Mouse (Mus musculus) limb, embryonic 15.5 days (tissue): Measurements from ENCODE around the gene Vps52. TPM values are rescaled to one million over a fixed set of nuclear protein-coding genes. Genes with fewer than 3 reads are reported as not detected.
"Not testable (repeated sequence)": the region's sequence is repeated elsewhere in the genome, so short reads cannot be mapped to it uniquely, and the experiment has no call there.

Source experiments
- ATAC-seq: fragments of 200-750 bp; cut with Nextera tagmentation; 2 replicates; pipeline ENCODE4 v1.8.0; 2017; ENCODE audit warnings: low read depth, moderate TSS enrichment; ENCODE audit not compliant: insufficient number of reproducible peaks, low FRiP score, low TSS enrichment
- H3K27ac ChIP-seq: fragments of 300-500 bp; sonication (generic); 2 replicates; pipeline ENCODE4 v1.5.1; 2015; ENCODE audit warnings: moderate library complexity, mild to moderate bottlenecking, inconsistent platforms
- H3K27me3 ChIP-seq: fragments of 300-500 bp; sonication (generic); 2 replicates; pipeline ENCODE4 v1.6.1; 2015; ENCODE audit warnings: inconsistent platforms
- H3K36me3 ChIP-seq: fragments of 300-500 bp; sonication (generic); 2 replicates; pipeline ENCODE4 v1.6.1; 2015; ENCODE audit warnings: inconsistent platforms
- H3K4me1 ChIP-seq: fragments of 300-500 bp; sonication (generic); 2 replicates; pipeline ENCODE4 v1.6.1; 2015; ENCODE audit warnings: inconsistent platforms
- H3K4me2 ChIP-seq: fragments of 300-500 bp; sonication (generic); 2 replicates; pipeline ENCODE4 v1.6.1; 2015; ENCODE audit warnings: mild to moderate bottlenecking, inconsistent platforms
- H3K4me3 ChIP-seq: fragments of 300-500 bp; sonication (generic); 2 replicates; pipeline ENCODE4 v1.5.1; 2015; ENCODE audit warnings: mild to moderate bottlenecking, inconsistent platforms
- H3K9ac ChIP-seq: fragments of 300-500 bp; sonication (generic); 2 replicates; pipeline ENCODE4 v1.6.1; 2015; ENCODE audit warnings: inconsistent platforms
- H3K9me3 ChIP-seq: fragments of 300-500 bp; sonication (generic); 2 replicates; pipeline ENCODE4 v1.6.1; 2016; ENCODE audit warnings: inconsistent platforms
- whole genome bisulfite sequencing: fragments of 180-500 bp; shearing (Covaris S2); methylation state at CpG from one replicate; pipeline ENCODE4 v1.1.7; 2015; 5-methylcytosine and 5-hydroxymethylcytosine counted together
- polyA plus RNA-seq: library from polyadenylated mRNA; unstranded; fragments of >200 nt; fragmentation: Nextera tagmentation; extraction: Ambion mirVana; gene quantifications from 2 replicates; pipeline ENCODE4 v1.2.1, GENCODE M21; 2015

Vps52 gene
- polyA plus RNA-seq, 1 experiment from 2014 or later = 46.5 TPM

- peak; percentile 80 for ATAC-seq
- Histone ChIP-seq H3K36me3 (peaks cover 61% of the 10 kb centered on the region), H3K27ac (peak within 1 kb of the TSS; percentile 92), H3K9me3 (no peaks in the 10 kb centered on the region), H3K27me3 (no peaks in the 10 kb centered on the region), H3K4me3 (peak within 1 kb of the TSS; percentile 51), H3K4me2 (peak within 1 kb of the TSS; percentile 89), H3K4me1 (peaks cover 62% of the 10 kb centered on the region), H3K9ac (peak within 1 kb of the TSS; percentile 54)
- WGBS = under 1% methylated on average over 45 of the region's 45 CpGs
Measured at GRCm38 (mm10) chr17:33951021-33951946, 4.3 kb upstream of the Vps52 start, which contains the start of gene B3galt4. Gene B3galt4, minus strand, starts transcription at chr17:33951488.

GRCm38 (mm10) chr17:33952015-33952414 lies 3.6 kb upstream of the Vps52 start:
- peaks cover 67% of the 10 kb centered on the region for H3K4me1 ChIP-seq
- peaks cover 55% of the 10 kb centered on the region for H3K36me3 ChIP-seq

GRCm38 (mm10) chr17:33952879-33953278 lies 2.7 kb upstream of the Vps52 start:
- Histone ChIP-seq H3K36me3 (peaks cover 53% of the 10 kb centered on the region), H3K9me3 (no peaks in the 10 kb centered on the region), H3K27ac (no peak overlapping the region), H3K27me3 (no peaks in the 10 kb centered on the region), H3K4me2 (no peak overlapping the region), H3K4me3 (0 out of 2 replicates have a peak overlapping the region, but pooled peaks have one; percentile 0), H3K9ac (no peak overlapping the region), H3K4me1 (peaks cover 74% of the 10 kb centered on the region)
- no peak for ATAC-seq
- 84% methylated on average over 4 of the region's 4 CpGs for WGBS

More at GRCm38 (mm10) chr17:33952015-33952414, 3.6 kb upstream of the Vps52 start:
- not testable (repeated sequence) for H3K27me3 ChIP-seq, H3K9ac ChIP-seq, H3K9me3 ChIP-seq, ATAC-seq
- Histone ChIP-seq H3K4me2 (peak overlapping the region; percentile 89), H3K4me3 (peak overlapping the region; percentile 51), H3K27ac (peak overlapping the region; percentile 92)
- 76% methylated on average over 13 of the region's 13 CpGs for WGBS

GRCm38 (mm10) chr17:33953310-33953709 lies 2.3 kb upstream of the Vps52 start:
- H3K27me3 ChIP-seq = no peaks in the 10 kb centered on the region
- no peak overlapping the region for H3K27ac ChIP-seq
- no peak overlapping the region for H3K9ac ChIP-seq
- 0 out of 2 replicates have a peak overlapping the region, but pooled peaks have one; percentile 3 for H3K4me2 ChIP-seq
- 82% methylated on average over 3 of the region's 3 CpGs for WGBS
- no peak for ATAC-seq
- H3K4me1 ChIP-seq = peaks cover 74% of the 10 kb centered on the region
- 0 out of 2 replicates have a peak overlapping the region, but pooled peaks have one; percentile 0 for H3K4me3 ChIP-seq
- H3K36me3 ChIP-seq = peaks cover 52% of the 10 kb centered on the region
- no peaks in the 10 kb centered on the region for H3K9me3 ChIP-seq

GRCm38 (mm10) chr17:33953961-33954565 lies 1.5 kb upstream of the Vps52 start:
- peaks cover 52% of the 10 kb centered on the region for H3K36me3 ChIP-seq
- H3K27me3 ChIP-seq = no peaks in the 10 kb centered on the region
- H3K4me1 ChIP-seq = peaks cover 68% of the 10 kb centered on the region
- ATAC-seq = no peak
- H3K4me3 ChIP-seq = peak overlapping the region; percentile 82
- peak overlapping the region; percentile 84 for H3K4me2 ChIP-seq
- 40% methylated on average over 5 of the region's 5 CpGs for WGBS
- H3K27ac ChIP-seq = peak overlapping the region; percentile 94; the same call in 1 of the 2 replicates
- H3K9ac ChIP-seq = peak overlapping the region; percentile 95
- no peaks in the 10 kb centered on the region for H3K9me3 ChIP-seq

GRCm38 (mm10) chr17:33954646-33955554 lies 712 bp upstream of the Vps52 start:
- H3K4me1 ChIP-seq = peaks cover 63% of the 10 kb centered on the region
- peaks cover 55% of the 10 kb centered on the region for H3K36me3 ChIP-seq
- peak overlapping the region; percentile 84 for H3K4me2 ChIP-seq
- H3K4me3 ChIP-seq = peak overlapping the region; percentile 82
- ATAC-seq = peak; percentile 2; the same call in 1 of the 2 replicates
- no peaks in the 10 kb centered on the region for H3K27me3 ChIP-seq
- H3K27ac ChIP-seq = peak overlapping the region; percentile 94
- H3K9me3 ChIP-seq = no peaks in the 10 kb centered on the region
- peak overlapping the region; percentile 95 for H3K9ac ChIP-seq
- WGBS = under 1% methylated on average over 33 of the region's 33 CpGs

- peak overlapping the region; percentile 82 for H3K4me3 ChIP-seq
- H3K9me3 ChIP-seq = no peaks in the 10 kb centered on the region
- no peaks in the 10 kb centered on the region for H3K27me3 ChIP-seq
- H3K9ac ChIP-seq = peak overlapping the region; percentile 80
- no peak for ATAC-seq
- peaks cover 66% of the 10 kb centered on the region for H3K36me3 ChIP-seq
- 5% methylated on average over 10 of the region's 10 CpGs for WGBS
- peak overlapping the region; percentile 72 for H3K4me2 ChIP-seq
- peak overlapping the region; percentile 92 for H3K27ac ChIP-seq
- H3K4me1 ChIP-seq = peaks cover 49% of the 10 kb centered on the region
Measured at GRCm38 (mm10) chr17:33956336-33956735, 724 bp downstream of the Vps52 start.

- no peak for ATAC-seq
- Histone ChIP-seq H3K4me1 (peaks cover 37% of the 10 kb centered on the region), H3K36me3 (peaks cover 66% of the 10 kb centered on the region), H3K4me2 (no peak overlapping the region), H3K27ac (no peak overlapping the region), H3K9ac (no peak overlapping the region), H3K27me3 (no peaks in the 10 kb centered on the region), H3K4me3 (no peak overlapping the region), H3K9me3 (no peaks in the 10 kb centered on the region)
- WGBS = 45% methylated on average over 6 of the region's 6 CpGs
Measured at GRCm38 (mm10) chr17:33957493-33957892, 1.9 kb downstream of the Vps52 start.

- H3K4me3 ChIP-seq = no peak overlapping the region
- no peak overlapping the region for H3K9ac ChIP-seq
- no peak overlapping the region for H3K27ac ChIP-seq
- H3K9me3 ChIP-seq = no peaks in the 10 kb centered on the region
- peaks cover 66% of the 10 kb centered on the region for H3K36me3 ChIP-seq
- 92% methylated on average over 11 of the region's 11 CpGs for WGBS
- peaks cover 27% of the 10 kb centered on the region for H3K4me1 ChIP-seq
- no peaks in the 10 kb centered on the region for H3K27me3 ChIP-seq
- no peak for ATAC-seq
- H3K4me2 ChIP-seq = no peak overlapping the region
Measured at GRCm38 (mm10) chr17:33958451-33958850, 2.8 kb downstream of the Vps52 start.

GRCm38 (mm10) chr17:33959135-33959534 lies 3.5 kb downstream of the Vps52 start:
- Histone ChIP-seq H3K9me3 (no peaks in the 10 kb centered on the region), H3K36me3 (peaks cover 66% of the 10 kb centered on the region), H3K4me1 (peaks cover 21% of the 10 kb centered on the region), H3K27me3 (no peaks in the 10 kb centered on the region), H3K4me3 (no peak overlapping the region), H3K9ac (no peak overlapping the region), H3K27ac (no peak overlapping the region), H3K4me2 (no peak overlapping the region)
- WGBS = 96% methylated on average over 13 of the region's 13 CpGs
- ATAC-seq = no peak

GRCm38 (mm10) chr17:33959948-33960347 lies 4.3 kb downstream of the Vps52 start:
- H3K27ac ChIP-seq = no peak overlapping the region
- no peak for ATAC-seq
- no peak overlapping the region for H3K9ac ChIP-seq
- no peaks in the 10 kb centered on the region for H3K9me3 ChIP-seq
- no peak overlapping the region for H3K4me2 ChIP-seq
- H3K4me3 ChIP-seq = no peak overlapping the region
- peaks cover 14% of the 10 kb centered on the region for H3K4me1 ChIP-seq
- H3K27me3 ChIP-seq = no peaks in the 10 kb centered on the region
- H3K36me3 ChIP-seq = peaks cover 68% of the 10 kb centered on the region
- WGBS = 93% methylated on average over 15 of the region's 15 CpGs
